Mouse (Mus musculus) spleen, adult 2 months (tissue): ENCODE results near the gene Cks2.

Experiments used
- CTCF ChIP-seq: fragments of 200-500 bp; IDR thresholded peaks from 2 replicates; pipeline ENCODE4 v1.5.1; 2011; ENCODE audit warnings: mild to moderate bottlenecking, inconsistent platforms; ENCODE audit not compliant: insufficient read depth, insufficient read length, insufficient replicate concordance; ENCODE audit errors: extremely low read depth
- POLR2A ChIP-seq: fragments of 200-500 bp; IDR thresholded peaks from 2 replicates; pipeline ENCODE4 v1.6.1; 2011; ENCODE audit warnings: low read depth, low read length, inconsistent platforms

GRCm38 (mm10) chr13:51611500-51611899, 33.5 kb upstream of the Cks2 start:
- no peak for TF ChIP-seq POLR2A
- TF ChIP-seq CTCF: no peak
